Mouse (Mus musculus) hindbrain, postnatal 0 days (tissue): ENCODE data around the gene Sorl1. TPM values are rescaled to one million over a fixed set of nuclear protein-coding genes. Genes with fewer than 3 reads are reported as not detected.
A peak's percentile ranks its signal among the peaks of the same experiment; 100 is the strongest.

ENCODE experiments used
- ATAC-seq: fragments of 200-750 bp; cut with Nextera tagmentation; 2 replicates; pipeline ENCODE4 v1.8.0; 2017; ENCODE audit warnings: mild to moderate bottlenecking, moderate TSS enrichment, moderate library complexity
- DNase-seq: peaks from one replicate; pipeline ENCODE4 v3.0.0-alpha.2; 2015; ENCODE audit warnings: low spot score
- H3K27ac ChIP-seq: fragments of 300-500 bp; sonication (generic); 2 replicates; pipeline ENCODE4 v1.5.1; 2014; ENCODE audit warnings: mild to moderate bottlenecking
- H3K27me3 ChIP-seq: fragments of 300-500 bp; sonication (generic); 2 replicates; pipeline ENCODE4 v1.6.1; 2014; ENCODE audit warnings: low read length, mixed read lengths; ENCODE audit not compliant: insufficient read depth
- H3K36me3 ChIP-seq: fragments of 300-500 bp; sonication (generic); 2 replicates; pipeline ENCODE4 v1.6.1; 2014; ENCODE audit warnings: low read length, mixed read lengths; ENCODE audit not compliant: insufficient read depth
- H3K4me1 ChIP-seq: fragments of 300-500 bp; sonication (generic); 2 replicates; pipeline ENCODE4 v1.6.1; 2014; ENCODE audit warnings: antibody characterized with exemption, low read length, mixed read lengths; ENCODE audit not compliant: insufficient read depth
- H3K4me2 ChIP-seq: fragments of 300-500 bp; sonication (generic); 2 replicates; pipeline ENCODE4 v1.6.1; 2014; ENCODE audit warnings: low read depth, mild to moderate bottlenecking, low read length, moderate library complexity, mixed read lengths
- H3K4me3 ChIP-seq: fragments of 300-500 bp; sonication (generic); 2 replicates; pipeline ENCODE4 v1.5.1; 2014; ENCODE audit warnings: low read length
- H3K9ac ChIP-seq: fragments of 300-500 bp; sonication (generic); replicated peaks from 2 replicates; pipeline ENCODE4 v1.6.1; 2014; ENCODE audit warnings: mild to moderate bottlenecking, low read length, moderate library complexity, mixed read lengths
- H3K9me3 ChIP-seq: fragments of 300-500 bp; sonication (generic); 2 replicates; pipeline ENCODE4 v1.6.1; 2016; ENCODE audit warnings: low read length, mixed read lengths
- CTCF ChIP-seq: IDR thresholded peaks from 2 replicates; pipeline ENCODE4 v1.5.1; 2016; ENCODE audit warnings: antibody characterized with exemption, control low read depth, low read depth
- WGBS: fragments of 180-500 bp; shearing (Covaris S2); extraction: QIAGEN DNeasy Blood & Tissue Kit; methylation state at CpG from one replicate; pipeline ENCODE4 v1.1.7; 2014; 5-methylcytosine and 5-hydroxymethylcytosine counted together
- polyA plus RNA-seq: library from polyadenylated mRNA; unstranded; fragments of >200 nt; fragmentation: Nextera tagmentation; extraction: Ambion mirVana; gene quantifications from 2 replicates; pipeline ENCODE4 v1.2.1, GENCODE M21; 2015
- total RNA-seq: library from RNA; depleted of rRNA; stranded (reverse); fragments of >200 nt; gene quantifications from 2 replicates; pipeline ENCODE4 v1.2.3, GENCODE M21; 2014

The Sorl1 gene
- total and polyA plus RNA-seq, 2 experiments from 2014 or later: 8.2 to 25.6 TPM

DNA sequence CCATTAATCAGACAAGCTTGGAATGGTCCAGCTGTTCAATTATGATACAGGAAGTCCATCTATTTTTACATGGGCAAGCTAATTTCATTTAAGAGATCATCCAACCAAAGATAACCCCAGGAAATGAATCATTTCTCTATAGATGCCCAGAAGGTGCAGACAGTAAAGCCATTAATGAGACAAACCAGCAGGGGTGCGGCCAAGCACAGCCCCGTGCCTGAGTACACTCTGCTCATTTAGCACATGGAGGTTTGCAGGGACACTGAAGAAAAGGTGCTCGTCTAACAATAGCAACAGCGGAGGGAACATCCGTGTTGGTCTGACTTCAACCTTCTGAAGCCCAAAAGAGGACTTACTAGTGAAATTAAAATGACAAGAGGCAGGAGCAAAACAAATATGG lies 76.3 kb downstream of the Sorl1 start:
- Histone ChIP-seq H3K4me2 (no peak overlapping the region), H3K4me3 (no peak overlapping the region), H3K9ac (no peak overlapping the region), H3K9me3 (no peaks in the 10 kb centered on the region), H3K4me1 (no peaks in the 10 kb centered on the region), H3K27me3 (no peaks in the 10 kb centered on the region), H3K27ac (no peak overlapping the region), H3K36me3 (no peaks in the 10 kb centered on the region; the same call in 1 of the 2 replicates)
- WGBS: 60% methylated on average over 5 of the region's 5 CpGs
- ATAC-seq: no peak
- DNase-seq: no peak
- no peak for TF ChIP-seq CTCF

DNA sequence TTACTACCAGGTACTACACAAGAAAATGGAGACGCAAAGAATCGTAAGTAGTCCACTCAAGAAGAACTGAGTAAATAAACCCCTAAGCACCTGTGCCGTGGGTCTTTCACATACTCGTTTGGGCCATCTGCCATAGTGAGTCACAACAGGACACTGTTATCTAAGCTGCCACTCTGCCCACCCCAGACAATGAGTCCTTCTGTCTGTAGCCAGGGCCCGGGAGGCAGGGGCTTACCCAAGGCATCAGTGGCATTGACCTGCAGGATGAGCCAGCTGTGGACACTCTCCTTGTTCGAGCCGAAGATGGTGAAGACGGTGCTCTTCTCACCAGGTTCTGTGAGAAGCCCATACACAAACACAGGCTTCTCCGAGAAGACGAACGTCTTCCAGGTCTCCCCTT lies 77.8 kb downstream of the Sorl1 start:
- Histone ChIP-seq H3K4me1 (no peaks in the 10 kb centered on the region), H3K4me2 (no peak overlapping the region), H3K9me3 (no peaks in the 10 kb centered on the region), H3K36me3 (no peaks in the 10 kb centered on the region; the same call in 1 of the 2 replicates), H3K4me3 (no peak overlapping the region), H3K27ac (no peak overlapping the region), H3K9ac (no peak overlapping the region), H3K27me3 (no peaks in the 10 kb centered on the region)
- ATAC-seq: no peak
- WGBS: 87% methylated on average over 11 of the region's 11 CpGs
- DNase-seq: no peak
- no peak for TF ChIP-seq CTCF

DNA sequence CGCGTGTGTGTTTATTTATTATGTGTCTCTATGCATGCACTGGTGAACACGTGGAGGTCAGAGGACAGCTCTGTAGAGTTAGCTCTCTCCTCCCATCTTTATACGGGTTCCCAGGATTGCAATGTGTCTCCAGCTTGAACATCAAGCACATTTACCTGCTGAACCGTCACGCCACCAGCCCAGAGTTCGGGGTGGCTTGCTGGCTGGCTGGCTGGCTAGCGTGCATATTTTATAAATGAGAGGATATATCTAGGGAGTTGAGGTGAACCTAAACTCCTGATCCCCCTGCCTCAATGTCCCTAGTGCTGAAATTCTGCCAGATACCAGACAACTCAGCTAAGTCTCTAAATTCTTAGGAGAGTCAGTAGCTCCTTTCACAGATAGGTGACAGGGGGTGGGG lies 79.4 kb downstream of the Sorl1 start:
- Histone ChIP-seq H3K36me3 (peaks cover 3% of the 10 kb centered on the region; the same call in 1 of the 2 replicates), H3K27me3 (no peaks in the 10 kb centered on the region), H3K27ac (no peak overlapping the region), H3K4me3 (no peak overlapping the region), H3K4me2 (no peak overlapping the region), H3K9me3 (no peaks in the 10 kb centered on the region), H3K9ac (no peak overlapping the region), H3K4me1 (no peaks in the 10 kb centered on the region)
- no peak for TF ChIP-seq CTCF
- DNase-seq: no peak
- ATAC-seq: no peak
- 94% methylated on average over 8 of the region's 8 CpGs for WGBS

DNA sequence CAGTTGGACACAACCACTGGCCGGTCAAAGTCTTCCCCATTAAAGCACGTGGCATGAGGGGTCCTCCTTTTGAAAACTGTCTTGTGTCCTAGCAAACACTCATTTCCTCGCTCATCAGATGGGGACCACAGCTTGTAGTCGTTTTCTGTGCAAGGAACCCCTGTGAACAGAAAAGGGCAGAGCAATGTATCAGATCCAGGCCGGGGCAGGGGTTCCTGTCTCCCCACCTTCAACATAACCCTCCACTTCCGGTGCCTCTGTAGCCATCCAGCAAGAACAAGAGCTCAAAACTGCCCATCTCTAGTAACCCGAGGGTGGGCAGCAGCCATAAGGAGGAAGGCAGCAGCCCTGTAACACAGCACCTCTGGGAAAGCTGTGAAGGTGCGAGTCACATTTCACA lies 80.2 kb downstream of the Sorl1 start:
- no peak overlapping the region for H3K9ac ChIP-seq
- no peak for DNase-seq
- no peaks in the 10 kb centered on the region for H3K9me3 ChIP-seq
- no peak overlapping the region for H3K4me3 ChIP-seq
- H3K27me3 ChIP-seq: no peaks in the 10 kb centered on the region
- TF ChIP-seq CTCF: no peak
- H3K4me1 ChIP-seq: no peaks in the 10 kb centered on the region
- 88% methylated on average over 8 of the region's 8 CpGs for WGBS
- no peak overlapping the region for H3K27ac ChIP-seq
- H3K4me2 ChIP-seq: no peak overlapping the region
- no peak for ATAC-seq
- peaks cover 3% of the 10 kb centered on the region; the same call in 1 of the 2 replicates for H3K36me3 ChIP-seq

DNA sequence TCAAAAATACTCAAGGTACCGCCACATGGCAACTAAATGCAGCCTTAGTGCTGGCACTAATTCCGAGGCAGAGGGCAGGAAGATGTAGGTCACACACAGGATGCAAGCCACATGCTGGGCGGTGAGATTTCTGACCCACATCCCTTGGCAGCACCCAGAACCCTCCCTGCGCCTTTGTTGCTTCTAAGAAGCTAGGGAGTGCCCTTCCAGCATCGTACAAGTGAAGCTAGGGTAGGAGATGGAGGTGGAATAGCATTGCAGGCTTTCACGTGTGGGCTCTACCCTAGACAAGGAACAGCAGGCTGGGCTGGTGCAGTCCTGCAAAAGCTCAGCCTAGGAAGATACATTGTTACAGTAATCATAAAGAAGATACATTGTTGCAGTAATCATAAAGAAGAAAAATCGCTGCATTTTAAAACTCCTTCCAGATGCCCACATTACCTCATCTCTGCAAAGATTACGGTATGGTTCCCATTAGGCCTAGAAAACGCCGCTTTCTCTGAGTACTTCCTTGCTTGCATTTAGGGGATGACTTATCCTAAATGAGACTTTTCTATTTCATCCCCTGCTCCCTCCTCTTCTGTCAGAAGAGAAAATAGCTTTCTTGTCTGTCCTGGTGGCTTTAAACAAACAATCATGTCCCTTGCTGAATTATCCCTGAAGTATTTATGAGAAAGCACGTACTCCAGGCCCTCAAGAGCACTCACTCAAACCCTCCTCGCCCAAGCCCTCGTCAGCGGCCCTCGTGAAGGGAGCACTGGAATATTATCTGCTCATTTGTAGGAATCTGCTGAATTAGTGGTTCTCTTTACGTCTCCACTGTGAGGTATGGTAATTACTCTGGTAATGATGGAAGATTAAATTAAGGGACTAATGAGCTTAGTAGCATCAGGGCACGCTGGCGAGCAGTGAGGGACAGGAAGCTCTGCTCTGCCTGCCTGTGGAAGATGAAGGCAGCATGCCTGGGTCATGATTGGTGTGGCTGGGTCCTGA lies 84.8 kb downstream of the Sorl1 start:
- Histone ChIP-seq H3K4me3 (no peak overlapping the region), H3K4me2 (no peak overlapping the region), H3K4me1 (no peaks in the 10 kb centered on the region), H3K9ac (no peak overlapping the region), H3K27ac (peak overlapping the region; percentile 45; the same call in 1 of the 2 replicates), H3K36me3 (peaks cover 3% of the 10 kb centered on the region; the same call in 1 of the 2 replicates), H3K27me3 (no peaks in the 10 kb centered on the region), H3K9me3 (no peaks in the 10 kb centered on the region)
- TF ChIP-seq CTCF: no peak
- WGBS: 64% methylated on average over 18 of the region's 18 CpGs
- DNase-seq: no peak
- ATAC-seq: peak; percentile 55; the same call in 1 of the 2 replicates

DNA sequence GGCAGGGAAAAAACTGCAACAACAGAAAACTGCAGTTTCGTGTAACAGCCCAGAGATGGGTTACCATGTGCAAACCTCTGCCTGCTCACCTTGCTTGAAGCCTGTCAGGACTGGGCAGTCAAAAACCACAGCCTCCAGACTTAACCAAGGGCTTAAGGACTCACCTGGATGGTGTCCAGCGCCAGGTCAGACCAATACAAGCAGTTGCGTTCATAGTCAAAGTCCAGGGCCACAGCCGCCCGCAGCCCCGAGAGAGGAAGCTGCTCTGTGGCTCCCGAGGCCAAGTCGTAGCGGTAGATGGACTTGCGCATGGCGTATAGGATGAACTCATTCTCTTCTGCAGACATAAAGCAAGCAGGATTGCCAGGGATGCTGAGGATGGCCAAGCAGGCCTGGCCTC lies 87.2 kb downstream of the Sorl1 start:
- Histone ChIP-seq H3K4me2 (no peak overlapping the region), H3K4me1 (no peaks in the 10 kb centered on the region), H3K36me3 (peaks cover 3% of the 10 kb centered on the region; the same call in 1 of the 2 replicates), H3K4me3 (no peak overlapping the region), H3K27ac (no peak overlapping the region), H3K27me3 (no peaks in the 10 kb centered on the region), H3K9me3 (no peaks in the 10 kb centered on the region), H3K9ac (no peak overlapping the region)
- no peak for TF ChIP-seq CTCF
- ATAC-seq: no peak
- WGBS: 95% methylated on average over 11 of the region's 11 CpGs
- DNase-seq: no peak

DNA sequence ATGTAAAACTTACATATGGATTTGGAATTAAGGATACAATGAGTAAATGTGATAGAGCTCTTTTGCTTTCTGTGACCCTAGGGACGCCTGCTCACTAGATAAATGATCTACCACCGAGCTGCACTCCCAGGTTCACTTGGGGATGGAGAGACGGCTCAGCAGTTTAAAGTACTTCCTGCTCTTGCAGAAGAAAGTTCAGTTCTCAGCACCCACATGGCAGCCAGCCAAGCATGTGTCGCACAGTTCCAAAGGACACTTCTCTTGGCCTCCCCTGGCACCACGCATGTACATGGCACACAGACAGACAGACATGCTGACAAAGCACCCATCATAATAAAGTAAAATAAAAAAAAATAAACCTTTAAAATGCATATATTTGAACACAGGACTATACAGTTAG lies 88.1 kb downstream of the Sorl1 start:
- Histone ChIP-seq H3K4me1 (no peaks in the 10 kb centered on the region), H3K4me3 (no peak overlapping the region), H3K4me2 (no peak overlapping the region), H3K27me3 (no peaks in the 10 kb centered on the region), H3K9me3 (no peaks in the 10 kb centered on the region), H3K36me3 (peaks cover 11% of the 10 kb centered on the region; the same call in 1 of the 2 replicates), H3K9ac (no peak overlapping the region), H3K27ac (no peak overlapping the region)
- 55% methylated on average over 5 of the region's 5 CpGs for WGBS
- DNase-seq (no peak), ATAC-seq (no peak)
- TF ChIP-seq CTCF: no peak
